Mouse (Mus musculus): Measurements from ENCODE around the gene Tnp2.

DNA sequence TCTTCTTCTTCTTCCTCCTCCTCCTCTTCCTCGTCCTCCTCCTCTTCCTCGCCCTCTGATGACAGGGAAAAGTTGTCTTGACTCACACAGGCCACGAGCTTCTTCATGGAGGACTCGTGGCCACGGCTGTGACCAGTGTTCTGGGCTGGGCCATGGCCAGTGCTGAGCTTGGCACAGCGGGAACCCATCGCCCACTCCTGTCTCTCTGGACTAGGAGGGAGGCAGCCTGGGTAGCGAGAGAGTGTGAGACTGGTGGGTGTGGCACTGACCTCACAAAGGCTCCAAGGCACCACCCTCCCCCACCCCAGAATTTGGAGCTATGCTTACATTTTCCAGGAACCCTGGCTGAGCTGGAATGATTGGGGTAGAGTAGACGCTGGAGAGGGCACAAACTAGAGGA lies 2.2 kb upstream of the Tnp2 start, which contains the start of gene Prm3:
- TF ChIP-seq CTCF (IDR thresholded peaks at IDR 0.05; ENCODE audit: low read depth) (no peak), EP300 (IDR thresholded peaks at IDR 0.05; ENCODE audit: low read depth) (no peak)
